Mouse (Mus musculus) hindbrain, embryonic 10.5 days (tissue): Measurements from ENCODE around the gene Kif1bp. TPM values are rescaled to one million over a fixed set of nuclear protein-coding genes. Genes with fewer than 3 reads are reported as not detected.

Experiments
- DNase-seq: peaks from one replicate; pipeline ENCODE4 v3.0.0-alpha.2; 2017; ENCODE audit warnings: low spot score
- H3K27ac ChIP-seq: fragments of 300-500 bp; sonication (generic); 2 replicates; pipeline ENCODE4 v1.5.1; 2016; ENCODE audit warnings: mild to moderate bottlenecking, moderate library complexity
- H3K27me3 ChIP-seq: fragments of 300-500 bp; sonication (generic); 2 replicates; pipeline ENCODE4 v1.6.1; 2016; ENCODE audit warnings: mild to moderate bottlenecking; ENCODE audit not compliant: poor library complexity, insufficient read depth, severe bottlenecking
- H3K36me3 ChIP-seq: fragments of 300-500 bp; sonication (generic); 2 replicates; pipeline ENCODE4 v1.6.1; 2016; ENCODE audit warnings: mild to moderate bottlenecking, moderate library complexity
- H3K4me1 ChIP-seq: fragments of 300-500 bp; sonication (generic); replicated peaks from 2 replicates; pipeline ENCODE4 v1.6.1; 2016; ENCODE audit warnings: mild to moderate bottlenecking
- H3K4me3 ChIP-seq: fragments of 300-500 bp; sonication (generic); 2 replicates; pipeline ENCODE4 v1.5.1; 2016; ENCODE audit warnings: mild to moderate bottlenecking, moderate library complexity
- H3K9me3 ChIP-seq: fragments of 300-500 bp; sonication (generic); 2 replicates; pipeline ENCODE4 v1.6.1; 2016; ENCODE audit warnings: mild to moderate bottlenecking, moderate library complexity
- WGBS: fragments of 180-500 bp; shearing (Covaris S2); methylation state at CpG from one replicate; pipeline ENCODE4 v1.1.7; 2016; 5-methylcytosine and 5-hydroxymethylcytosine counted together
- polyA plus RNA-seq: library from polyadenylated mRNA; unstranded; fragments of >200 nt; fragmentation: Nextera tagmentation; extraction: Ambion mirVana; gene quantifications from 2 replicates; pipeline ENCODE4 v1.2.1, GENCODE M21; 2016

Gene Kif1bp
- polyA plus RNA-seq, 1 experiment from 2014 or later, result 46.5 TPM

GRCm38 (mm10) chr10:62549523-62550166, 28.6 kb downstream of the Kif1bp start:
- no peaks in the 10 kb centered on the region for H3K36me3 ChIP-seq
- H3K27ac ChIP-seq, result no peak overlapping the region
- DNase-seq, result peak; percentile 72
- 31% methylated on average over 15 of the region's 16 CpGs for WGBS
- peaks cover 3% of the 10 kb centered on the region; the same call in 1 of the 2 replicates for H3K4me1 ChIP-seq
- no peaks in the 10 kb centered on the region for H3K27me3 ChIP-seq
- H3K4me3 ChIP-seq, result no peak overlapping the region
- no peaks in the 10 kb centered on the region for H3K9me3 ChIP-seq

- H3K27me3 ChIP-seq, result no peaks in the 10 kb centered on the region
- peaks cover 3% of the 10 kb centered on the region; the same call in 1 of the 2 replicates for H3K4me1 ChIP-seq
- H3K9me3 ChIP-seq, result no peaks in the 10 kb centered on the region
- H3K27ac ChIP-seq, result no peak overlapping the region
- no peaks in the 10 kb centered on the region for H3K36me3 ChIP-seq
- no peak overlapping the region for H3K4me3 ChIP-seq
- 87% methylated on average over 10 of the region's 10 CpGs for WGBS
- DNase-seq, result no peak
These were observed 31.8 kb downstream of the Kif1bp start for GRCm38 (mm10) chr10:62546441-62546840.

- DNase-seq, result no peak
- H3K4me3 ChIP-seq, result no peak overlapping the region
- no peaks in the 10 kb centered on the region for H3K9me3 ChIP-seq
- H3K27ac ChIP-seq, result no peak overlapping the region
- H3K27me3 ChIP-seq, result no peaks in the 10 kb centered on the region
- peaks cover 3% of the 10 kb centered on the region; the same call in 1 of the 2 replicates for H3K4me1 ChIP-seq
- no peaks in the 10 kb centered on the region for H3K36me3 ChIP-seq
These were observed 32.5 kb downstream of the Kif1bp start for GRCm38 (mm10) chr10:62545759-62546158.

- no peaks in the 10 kb centered on the region for H3K27me3 ChIP-seq
- 93% methylated on average over 4 of the region's 4 CpGs for WGBS
- no peaks in the 10 kb centered on the region for H3K36me3 ChIP-seq
- H3K4me3 ChIP-seq, result no peak overlapping the region
- H3K27ac ChIP-seq, result no peak overlapping the region
- DNase-seq, result no peak
- no peaks in the 10 kb centered on the region for H3K9me3 ChIP-seq
- no peaks in the 10 kb centered on the region for H3K4me1 ChIP-seq
These were observed 33.9 kb downstream of the Kif1bp start for GRCm38 (mm10) chr10:62544316-62544715.

GRCm38 (mm10) chr10:62543399-62543808, 34.9 kb downstream of the Kif1bp start:
- Histone ChIP-seq H3K36me3 (no peaks in the 10 kb centered on the region), H3K27ac (no peak overlapping the region), H3K27me3 (no peaks in the 10 kb centered on the region), H3K9me3 (no peaks in the 10 kb centered on the region), H3K4me1 (no peaks in the 10 kb centered on the region), H3K4me3 (no peak overlapping the region)
- WGBS, result 76% methylated on average over 12 of the region's 12 CpGs
- DNase-seq, result no peak

- WGBS, result 89% methylated on average over 8 of the region's 8 CpGs
- H3K27ac ChIP-seq, result no peak overlapping the region
- DNase-seq, result no peak
- H3K4me1 ChIP-seq, result no peaks in the 10 kb centered on the region
- no peaks in the 10 kb centered on the region for H3K36me3 ChIP-seq
- no peaks in the 10 kb centered on the region for H3K9me3 ChIP-seq
- no peak overlapping the region for H3K4me3 ChIP-seq
- H3K27me3 ChIP-seq, result no peaks in the 10 kb centered on the region
These were observed 35.3 kb downstream of the Kif1bp start for GRCm38 (mm10) chr10:62542928-62543327.

GRCm38 (mm10) chr10:62542507-62542906, 35.8 kb downstream of the Kif1bp start:
- no peak for DNase-seq
- Histone ChIP-seq H3K36me3 (no peaks in the 10 kb centered on the region), H3K4me3 (no peak overlapping the region), H3K27ac (no peak overlapping the region), H3K4me1 (no peaks in the 10 kb centered on the region), H3K9me3 (no peaks in the 10 kb centered on the region), H3K27me3 (no peaks in the 10 kb centered on the region)
- WGBS, result 93% methylated on average over 12 of the region's 12 CpGs

- no peak overlapping the region for H3K4me3 ChIP-seq
- no peak overlapping the region for H3K27ac ChIP-seq
- H3K36me3 ChIP-seq, result no peaks in the 10 kb centered on the region
- no peak for DNase-seq
- no peaks in the 10 kb centered on the region for H3K4me1 ChIP-seq
- H3K9me3 ChIP-seq, result no peaks in the 10 kb centered on the region
- H3K27me3 ChIP-seq, result no peaks in the 10 kb centered on the region
- 96% methylated on average over 12 of the region's 12 CpGs for WGBS
These were observed 36.8 kb downstream of the Kif1bp start for GRCm38 (mm10) chr10:62541499-62541898.

- 73% methylated on average over 3 of the region's 3 CpGs for WGBS
- no peaks in the 10 kb centered on the region for H3K9me3 ChIP-seq
- H3K4me1 ChIP-seq, result no peaks in the 10 kb centered on the region
- no peaks in the 10 kb centered on the region for H3K27me3 ChIP-seq
- DNase-seq, result no peak
- no peak overlapping the region for H3K27ac ChIP-seq
- H3K4me3 ChIP-seq, result no peak overlapping the region
- H3K36me3 ChIP-seq, result no peaks in the 10 kb centered on the region
These were observed 37.5 kb downstream of the Kif1bp start for GRCm38 (mm10) chr10:62540800-62541199.

GRCm38 (mm10) chr10:62534509-62534908, 43.7 kb downstream of the Kif1bp start:
- WGBS, result 88% methylated on average over 7 of the region's 7 CpGs
- no peaks in the 10 kb centered on the region for H3K4me1 ChIP-seq
- no peak overlapping the region for H3K27ac ChIP-seq
- no peak overlapping the region for H3K4me3 ChIP-seq
- no peaks in the 10 kb centered on the region for H3K9me3 ChIP-seq
- no peak for DNase-seq
- H3K36me3 ChIP-seq, result no peaks in the 10 kb centered on the region
- H3K27me3 ChIP-seq, result no peaks in the 10 kb centered on the region

GRCm38 (mm10) chr10:62532832-62533231, 45.4 kb downstream of the Kif1bp start:
- 63% methylated on average over 2 of the region's 2 CpGs for WGBS
- Histone ChIP-seq H3K27me3 (no peaks in the 10 kb centered on the region), H3K4me1 (no peaks in the 10 kb centered on the region), H3K9me3 (no peaks in the 10 kb centered on the region), H3K36me3 (no peaks in the 10 kb centered on the region), H3K4me3 (no peak overlapping the region), H3K27ac (no peak overlapping the region)
- DNase-seq, result no peak

- Histone ChIP-seq H3K36me3 (no peaks in the 10 kb centered on the region), H3K4me3 (no peak overlapping the region), H3K27me3 (no peaks in the 10 kb centered on the region), H3K27ac (no peak overlapping the region), H3K9me3 (no peaks in the 10 kb centered on the region), H3K4me1 (no peaks in the 10 kb centered on the region)
- WGBS, result 89% methylated on average over 9 of the region's 9 CpGs
- no peak for DNase-seq
These were observed 48.1 kb downstream of the Kif1bp start for GRCm38 (mm10) chr10:62530183-62530582.

GRCm38 (mm10) chr10:62527351-62527750, 50.9 kb downstream of the Kif1bp start, which contains the start of gene Srgn:
TSS of gene Srgn (minus strand) at chr10:62527451.
- Histone ChIP-seq H3K27ac (no peak within 1 kb of the TSS), H3K36me3 (no peaks in the 10 kb centered on the region), H3K27me3 (no peaks in the 10 kb centered on the region), H3K4me3 (no peak within 1 kb of the TSS), H3K4me1 (no peaks in the 10 kb centered on the region), H3K9me3 (no peaks in the 10 kb centered on the region)
- DNase-seq, result no peak
- 90% methylated on average over 14 of the region's 14 CpGs for WGBS
